Mouse (Mus musculus): ENCODE data around the gene Vps37c. TPM values are rescaled to one million over a fixed set of nuclear protein-coding genes. Genes with fewer than 3 reads are reported as not detected.

The Vps37c gene
- total RNA-seq (2014; rRNA removed) = 29.8 and 30.7 TPM in 2 replicates
- 25.8 and 27.2 TPM in 2 replicates for polyA plus RNA-seq (2015; fragmentation: Nextera tagmentation; extraction: Ambion mirVana)

- Histone ChIP-seq H3K27me3 (ENCODE audit: insufficient read depth, low read length) (no peaks in the 10 kb centered on the region), H3K36me3 (ENCODE audit: insufficient read depth, low read length) (no peaks in the 10 kb centered on the region), H3K9ac (replicated peaks; ENCODE audit: low read length) (peak within 1 kb of the TSS; percentile 89), H3K4me1 (ENCODE audit: insufficient read depth, low read length) (peaks cover 22% of the 10 kb centered on the region), H3K27ac (peak within 1 kb of the TSS; percentile 98), H3K4me2 (ENCODE audit: low read depth, low read length) (peak within 1 kb of the TSS; percentile 85), H3K9me3 (ENCODE audit: low read length) (no peaks in the 10 kb centered on the region), H3K4me3 (ENCODE audit: low read length) (peak within 1 kb of the TSS; percentile 83)
- peak; percentile 29 for TF ChIP-seq CTCF (IDR thresholded peaks at IDR 0.05; ENCODE audit: low read depth)
- ATAC-seq (peak; percentile 92), DNase-seq (ENCODE audit: low spot score) (peak; percentile 95)
- 1% methylated on average over 66 of the region's 74 CpGs for WGBS
Measured at GRCm38 (mm10) chr19:10688537-10689352, at the start of gene Vps37c. Gene Vps37c, plus strand, starts transcription at chr19:10688735.

- H3K36me3 ChIP-seq (ENCODE audit: insufficient read depth, low read length) = no peaks in the 10 kb centered on the region
- no peak for ATAC-seq
- no peak overlapping the region for H3K4me2 ChIP-seq (ENCODE audit: low read depth, low read length)
- H3K4me3 ChIP-seq (ENCODE audit: low read length) = no peak overlapping the region
- 13% methylated on average over 5 of the region's 5 CpGs for WGBS
- H3K4me1 ChIP-seq (ENCODE audit: insufficient read depth, low read length) = peaks cover 3% of the 10 kb centered on the region; the same call in 1 of the 2 replicates
- H3K9ac ChIP-seq (replicated peaks; ENCODE audit: low read length) = no peak overlapping the region
- no peak for TF ChIP-seq CTCF (IDR thresholded peaks at IDR 0.05; ENCODE audit: low read depth)
- H3K9me3 ChIP-seq (ENCODE audit: low read length) = no peaks in the 10 kb centered on the region
- DNase-seq (ENCODE audit: low spot score) = no peak
- H3K27ac ChIP-seq = no peak overlapping the region
- H3K27me3 ChIP-seq (ENCODE audit: insufficient read depth, low read length) = no peaks in the 10 kb centered on the region
Measured at GRCm38 (mm10) chr19:10640080-10640479, 48.5 kb upstream of the Vps37c start.

GRCm38 (mm10) chr19:10640589-10641378 lies 47.8 kb upstream of the Vps37c start:
- Histone ChIP-seq H3K4me2 (ENCODE audit: low read depth, low read length) (no peak overlapping the region), H3K9ac (replicated peaks; ENCODE audit: low read length) (no peak overlapping the region), H3K4me3 (ENCODE audit: low read length) (no peak overlapping the region), H3K4me1 (ENCODE audit: insufficient read depth, low read length) (no peaks in the 10 kb centered on the region), H3K9me3 (ENCODE audit: low read length) (no peaks in the 10 kb centered on the region), H3K27ac (no peak overlapping the region), H3K36me3 (ENCODE audit: insufficient read depth, low read length) (no peaks in the 10 kb centered on the region), H3K27me3 (ENCODE audit: insufficient read depth, low read length) (no peaks in the 10 kb centered on the region)
- no peak for TF ChIP-seq CTCF (IDR thresholded peaks at IDR 0.05; ENCODE audit: low read depth)
- DNase-seq (ENCODE audit: low spot score) (no peak), ATAC-seq (no peak)
- 54% methylated on average over 13 of the region's 13 CpGs for WGBS

GRCm38 (mm10) chr19:10645616-10646015 lies 42.9 kb upstream of the Vps37c start:
- ATAC-seq = no peak
- no peak overlapping the region for H3K27ac ChIP-seq
- no peaks in the 10 kb centered on the region for H3K36me3 ChIP-seq (ENCODE audit: insufficient read depth, low read length)
- no peak for DNase-seq (ENCODE audit: low spot score)
- TF ChIP-seq CTCF (IDR thresholded peaks at IDR 0.05; ENCODE audit: low read depth) = no peak
- H3K4me1 ChIP-seq (ENCODE audit: insufficient read depth, low read length) = no peaks in the 10 kb centered on the region
- H3K4me2 ChIP-seq (ENCODE audit: low read depth, low read length) = no peak overlapping the region
- H3K4me3 ChIP-seq (ENCODE audit: low read length) = no peak overlapping the region
- no peaks in the 10 kb centered on the region for H3K27me3 ChIP-seq (ENCODE audit: insufficient read depth, low read length)
- no peaks in the 10 kb centered on the region for H3K9me3 ChIP-seq (ENCODE audit: low read length)
- WGBS = 86% methylated on average over 2 of the region's 2 CpGs
- no peak overlapping the region for H3K9ac ChIP-seq (replicated peaks; ENCODE audit: low read length)

- 71% methylated on average over 8 of the region's 8 CpGs for WGBS
- DNase-seq (ENCODE audit: low spot score) = no peak
- Histone ChIP-seq H3K9me3 (ENCODE audit: low read length) (no peaks in the 10 kb centered on the region), H3K4me2 (ENCODE audit: low read depth, low read length) (no peak overlapping the region), H3K36me3 (ENCODE audit: insufficient read depth, low read length) (no peaks in the 10 kb centered on the region), H3K27ac (no peak overlapping the region), H3K4me1 (ENCODE audit: insufficient read depth, low read length) (no peaks in the 10 kb centered on the region), H3K27me3 (ENCODE audit: insufficient read depth, low read length) (no peaks in the 10 kb centered on the region), H3K9ac (replicated peaks; ENCODE audit: low read length) (no peak overlapping the region), H3K4me3 (ENCODE audit: low read length) (no peak overlapping the region)
- ATAC-seq = no peak
- no peak for TF ChIP-seq CTCF (IDR thresholded peaks at IDR 0.05; ENCODE audit: low read depth)
Measured at GRCm38 (mm10) chr19:10648156-10648555, 40.4 kb upstream of the Vps37c start.

GRCm38 (mm10) chr19:10656058-10656457 lies 32.5 kb upstream of the Vps37c start:
- no peaks in the 10 kb centered on the region for H3K36me3 ChIP-seq (ENCODE audit: insufficient read depth, low read length)
- H3K9me3 ChIP-seq (ENCODE audit: low read length) = no peaks in the 10 kb centered on the region
- no peak overlapping the region for H3K9ac ChIP-seq (replicated peaks; ENCODE audit: low read length)
- no peak overlapping the region for H3K4me2 ChIP-seq (ENCODE audit: low read depth, low read length)
- 58% methylated on average over 3 of the region's 3 CpGs for WGBS
- no peak overlapping the region for H3K4me3 ChIP-seq (ENCODE audit: low read length)
- ATAC-seq = no peak
- H3K4me1 ChIP-seq (ENCODE audit: insufficient read depth, low read length) = no peaks in the 10 kb centered on the region
- H3K27me3 ChIP-seq (ENCODE audit: insufficient read depth, low read length) = no peaks in the 10 kb centered on the region
- DNase-seq (ENCODE audit: low spot score) = no peak
- H3K27ac ChIP-seq = no peak overlapping the region
- no peak for TF ChIP-seq CTCF (IDR thresholded peaks at IDR 0.05; ENCODE audit: low read depth)
